Mouse (Mus musculus) bone marrow macrophage, adult 2 months (primary cell): Measurements from ENCODE around the gene Gm20671. TPM values are rescaled to one million over a fixed set of nuclear protein-coding genes. Genes with fewer than 3 reads are reported as not detected.
A peak's percentile ranks its signal among the peaks of the same experiment; 100 is the strongest.

Experiments used
- H3K27ac ChIP-seq: 2 replicates; pipeline ENCODE4 v1.5.1; 2012; ENCODE audit warnings: low read depth, low read length; ENCODE audit not compliant: insufficient read depth
- H3K4me1 ChIP-seq: 2 replicates; pipeline ENCODE4 v1.6.1; 2012; ENCODE audit warnings: low read length; ENCODE audit not compliant: control insufficient read depth, insufficient read depth
- H3K4me3 ChIP-seq: 2 replicates; pipeline ENCODE4 v1.5.1; 2012; ENCODE audit warnings: mild to moderate bottlenecking, low read length, moderate library complexity; ENCODE audit not compliant: insufficient read depth
- CTCF ChIP-seq: IDR thresholded peaks from 2 replicates; pipeline ENCODE4 v1.5.1; 2012; ENCODE audit warnings: low read depth, mild to moderate bottlenecking, low read length, moderate library complexity
- POLR2A ChIP-seq: IDR thresholded peaks from 2 replicates; pipeline ENCODE4 v1.6.1; 2012; ENCODE audit warnings: mild to moderate bottlenecking, low read depth, low read length, borderline replicate concordance
- polyA plus RNA-seq: library from polyadenylated mRNA; stranded (reverse); fragments of >200 nt; gene quantifications from 2 replicates; pipeline ENCODE4 v1.2.4, GENCODE M21; 2012; ENCODE audit not compliant: missing spikeins, insufficient read depth, insufficient read length

Gm20671 gene
- polyA plus RNA-seq, 1 experiment = not detected

DNA sequence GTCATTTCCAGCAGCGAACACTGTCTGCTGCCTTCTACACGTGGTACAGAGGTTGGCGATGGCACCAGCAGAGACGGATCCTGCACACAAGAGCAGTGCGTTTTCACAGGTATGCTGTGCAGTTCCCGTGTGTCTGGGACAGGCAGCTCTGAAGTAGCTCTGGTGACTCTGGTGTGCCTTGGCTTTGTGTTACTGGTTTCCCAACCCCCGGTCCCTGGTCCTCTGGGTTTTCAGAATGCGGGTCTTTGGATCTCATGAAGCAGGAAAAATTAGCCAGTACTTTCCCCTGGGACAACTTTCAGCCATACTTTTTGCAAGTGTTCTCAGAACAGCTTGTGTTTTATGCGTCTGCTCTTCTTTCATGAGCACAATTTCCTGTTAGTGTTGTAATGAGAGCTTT is 106.5 kb downstream of the Gm20671 start:
- no peak overlapping the region for H3K4me3 ChIP-seq
- no peak overlapping the region for H3K27ac ChIP-seq
- H3K4me1 ChIP-seq = 0 out of 2 replicates have a peak, but pooled peaks cover under 1% of the 10 kb centered on the region

DNA sequence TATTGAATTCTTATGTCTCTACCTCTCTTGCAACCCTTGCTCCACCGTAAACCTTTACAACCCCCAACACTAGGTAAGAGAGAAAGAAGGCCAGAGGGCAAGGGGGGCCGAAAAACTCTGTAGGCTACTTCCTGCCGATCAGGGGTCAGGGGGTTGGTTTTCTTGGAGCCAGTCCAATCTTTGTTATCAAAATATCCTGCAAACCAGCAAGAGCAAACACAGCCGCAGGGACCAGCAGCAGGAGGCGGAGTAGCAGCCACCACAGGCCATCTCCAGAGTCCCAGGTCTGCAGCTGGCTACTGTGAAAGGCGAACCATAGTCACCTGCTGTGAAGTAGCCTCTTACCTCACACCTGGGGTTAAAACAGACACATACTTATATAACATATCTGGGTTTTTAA is 108.0 kb downstream of the Gm20671 start:
- TF ChIP-seq CTCF (no peak), POLR2A (no peak)
- H3K4me1 ChIP-seq = no peaks in the 10 kb centered on the region
- no peak overlapping the region for H3K4me3 ChIP-seq

More for the DNA sequence above, 106.5 kb downstream of the Gm20671 start:
- TF ChIP-seq CTCF (no peak), POLR2A (no peak)

DNA sequence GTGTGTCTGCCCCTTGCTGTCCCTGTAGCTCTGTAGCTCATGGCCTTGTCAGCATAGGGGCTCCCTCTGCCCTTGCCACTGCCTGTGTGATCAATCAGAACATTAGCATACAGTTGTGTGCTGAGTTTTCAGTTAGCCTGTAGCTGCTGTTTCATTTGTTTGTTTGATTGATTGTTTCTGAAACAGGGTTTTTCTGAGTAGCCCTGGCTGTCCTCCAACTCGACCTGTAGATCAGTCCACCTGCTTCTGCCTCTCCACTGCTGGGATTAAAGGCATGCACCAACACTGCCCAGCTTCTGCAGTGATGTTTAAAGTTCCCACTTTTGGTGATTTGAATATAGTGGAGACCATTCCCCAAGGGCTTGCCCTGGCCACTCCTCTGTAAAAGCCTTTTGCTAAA is 109.2 kb downstream of the Gm20671 start:
- no peak overlapping the region for H3K27ac ChIP-seq
- H3K4me1 ChIP-seq = peaks cover under 1% of the 10 kb centered on the region
- TF ChIP-seq CTCF (no peak), POLR2A (no peak)
- no peak overlapping the region for H3K4me3 ChIP-seq

More for the DNA sequence above, 108.0 kb downstream of the Gm20671 start:
- no peak overlapping the region for H3K27ac ChIP-seq

DNA sequence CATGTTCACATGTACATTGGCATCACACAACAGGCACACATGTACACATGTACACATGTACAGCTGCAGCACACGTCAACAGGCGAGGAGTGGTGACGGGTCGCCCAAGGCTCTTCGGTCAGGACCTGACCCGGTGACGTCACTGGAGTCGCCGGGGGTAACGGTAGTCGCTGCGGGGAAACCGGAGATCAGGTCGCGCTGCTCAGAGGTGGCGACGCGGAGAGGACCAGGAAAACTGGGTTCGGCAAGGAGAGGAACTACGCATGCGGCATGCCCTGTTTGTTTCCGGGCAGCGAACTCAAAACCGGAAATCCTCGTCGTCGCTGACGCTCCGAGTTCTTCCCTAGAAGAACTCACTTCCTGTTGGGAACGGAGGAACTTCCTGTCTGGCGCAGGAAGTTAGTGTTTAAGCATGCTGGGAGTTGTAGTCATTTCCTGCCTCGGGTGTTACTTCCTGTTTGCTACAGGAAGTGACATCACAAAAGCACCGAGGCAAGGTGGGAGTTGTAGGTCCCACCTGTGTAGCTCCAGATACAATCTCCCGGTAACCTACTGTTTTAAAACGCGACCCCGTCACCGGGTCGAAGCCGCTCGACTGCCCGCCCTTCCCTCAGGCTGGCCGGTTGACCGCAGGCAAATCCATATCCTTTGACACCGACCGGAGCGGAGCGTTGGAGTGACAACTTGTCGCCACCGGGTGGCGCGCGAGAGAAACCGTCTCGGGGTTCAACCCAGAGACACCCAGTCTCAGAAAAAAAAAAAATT is 113.0 kb downstream of the Gm20671 start:
- Histone ChIP-seq H3K4me3 (peak overlapping the region; percentile 81), H3K4me1 (peaks cover 2% of the 10 kb centered on the region), H3K27ac (peak overlapping the region; percentile 55)
- TF ChIP-seq CTCF (peak; percentile 94), POLR2A (peak; percentile 77; the same call in 1 of the 2 replicates)

DNA sequence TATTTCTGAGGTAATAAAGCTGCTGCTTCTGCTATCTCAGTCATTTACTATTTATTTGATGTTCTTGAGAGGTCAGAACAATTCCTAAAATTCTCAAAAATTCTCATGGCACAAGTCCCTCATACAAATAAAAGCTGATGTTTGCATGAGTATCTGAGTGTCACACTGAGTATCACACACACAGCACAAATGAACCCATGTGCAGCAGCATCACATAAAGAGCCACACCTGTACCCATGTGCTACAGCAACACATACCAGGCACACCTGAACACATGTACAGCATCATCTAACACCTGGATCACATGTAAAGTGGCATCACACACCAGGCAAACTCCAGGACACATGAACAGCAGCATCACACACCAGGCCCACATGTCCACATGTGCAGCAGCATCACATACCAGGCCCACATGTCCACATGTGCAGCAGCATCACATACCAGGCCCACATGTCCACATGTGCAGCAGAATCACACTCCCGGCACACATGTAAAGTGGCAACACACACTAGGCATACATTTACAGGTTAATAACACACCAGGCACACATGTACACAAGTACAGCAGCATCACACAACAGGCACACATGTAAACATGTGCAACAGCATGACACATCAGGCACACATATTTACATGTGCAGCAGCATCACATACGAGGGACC is 113.7 kb downstream of the Gm20671 start:
- Histone ChIP-seq H3K4me1 (peaks cover 2% of the 10 kb centered on the region), H3K27ac (peak overlapping the region; percentile 55), H3K4me3 (peak overlapping the region; percentile 73)
- TF ChIP-seq CTCF = no peak
- no peak for TF ChIP-seq POLR2A

DNA sequence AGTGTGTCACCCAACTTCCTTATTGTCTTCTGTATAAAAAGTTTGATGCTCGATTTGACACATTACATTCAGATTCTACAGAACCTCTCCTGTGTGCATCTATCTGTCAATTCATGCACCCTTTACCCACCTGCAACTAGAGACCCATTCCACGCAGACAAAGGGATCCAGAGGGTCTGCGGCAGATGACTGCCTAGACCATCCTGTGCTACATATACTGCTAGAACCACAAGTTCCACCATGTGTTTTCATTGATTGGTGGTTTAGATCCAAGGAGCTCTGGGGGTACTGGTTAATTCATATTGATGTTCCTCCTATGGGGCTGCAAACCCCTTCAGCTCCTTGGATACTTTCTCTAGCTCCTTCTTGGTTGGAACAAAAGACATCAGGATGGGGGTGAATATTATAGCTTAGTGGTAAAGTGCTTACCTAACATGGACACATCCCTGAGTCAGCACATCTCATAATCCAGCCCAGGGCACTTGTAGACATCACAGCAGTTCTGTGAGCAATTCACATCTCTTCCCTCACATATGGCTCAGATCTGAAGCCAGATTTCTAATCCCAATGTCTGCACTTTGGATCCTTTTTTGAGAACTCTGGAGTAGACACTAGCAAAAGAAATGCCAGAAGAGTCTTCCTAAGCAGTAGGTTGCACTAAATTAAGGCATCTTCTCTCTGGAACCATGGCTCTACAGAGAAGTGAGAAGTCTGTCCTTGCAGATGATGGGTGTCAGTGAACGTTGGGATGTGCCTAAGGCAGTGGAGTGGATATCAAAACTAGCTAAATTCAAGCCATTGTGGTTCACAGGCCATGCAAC is 114.5 kb downstream of the Gm20671 start:
- Histone ChIP-seq H3K4me1 (peaks cover 2% of the 10 kb centered on the region), H3K4me3 (peak overlapping the region; percentile 73; the same call in 1 of the 2 replicates), H3K27ac (no peak overlapping the region)
- TF ChIP-seq CTCF = no peak

DNA sequence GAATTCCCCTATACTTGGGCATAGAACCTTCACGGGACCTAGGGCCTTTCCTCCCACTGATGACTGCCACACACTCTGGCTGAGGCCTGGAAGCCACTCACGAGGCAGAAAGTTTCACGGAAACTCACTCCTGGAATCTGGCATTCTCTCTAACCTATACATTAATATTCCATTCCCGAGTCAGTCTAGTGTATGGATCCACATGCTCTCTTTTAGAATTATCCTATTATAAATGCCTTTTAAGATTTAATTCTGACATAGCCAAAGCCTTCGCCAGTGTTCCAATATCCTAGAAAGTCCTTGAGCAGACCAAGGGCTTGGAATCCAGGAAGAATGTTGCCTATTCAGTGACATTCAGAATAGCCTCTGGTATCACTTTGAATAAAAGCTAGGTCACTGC is 115.4 kb downstream of the Gm20671 start:
- TF ChIP-seq CTCF (no peak), POLR2A (no peak)
- no peak overlapping the region for H3K4me3 ChIP-seq

DNA sequence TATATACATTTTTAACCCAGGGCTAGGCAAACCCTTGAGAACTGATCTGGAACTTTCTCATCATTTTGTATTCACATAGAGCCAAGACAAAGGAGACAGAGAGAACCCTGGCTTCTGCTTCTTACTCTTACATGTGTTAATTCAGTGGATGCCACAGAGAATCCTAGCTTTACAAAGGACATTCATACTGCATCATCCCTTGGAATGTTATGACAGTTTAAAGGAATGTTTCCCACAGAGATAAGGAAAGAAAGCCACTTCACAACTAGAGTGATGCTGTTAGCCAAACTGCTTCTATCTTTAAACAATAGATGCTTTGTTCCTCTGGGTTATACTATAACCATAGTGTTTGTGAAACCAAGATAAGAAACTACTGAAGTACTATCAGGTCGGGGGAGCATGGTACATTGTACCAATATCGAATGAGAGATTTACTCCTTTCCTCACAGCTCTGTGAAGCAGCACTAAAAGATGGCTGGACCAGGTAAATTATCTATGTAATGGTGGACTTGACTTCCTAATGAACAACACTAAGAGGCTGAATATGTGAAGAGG is 120.6 kb downstream of the Gm20671 start:
- Histone ChIP-seq H3K4me1 (no peaks in the 10 kb centered on the region), H3K27ac (no peak overlapping the region), H3K4me3 (no peak overlapping the region)
- no peak for TF ChIP-seq POLR2A
- no peak for TF ChIP-seq CTCF

More for the DNA sequence above, 115.4 kb downstream of the Gm20671 start:
- no peak overlapping the region for H3K27ac ChIP-seq
- peaks cover 2% of the 10 kb centered on the region for H3K4me1 ChIP-seq

DNA sequence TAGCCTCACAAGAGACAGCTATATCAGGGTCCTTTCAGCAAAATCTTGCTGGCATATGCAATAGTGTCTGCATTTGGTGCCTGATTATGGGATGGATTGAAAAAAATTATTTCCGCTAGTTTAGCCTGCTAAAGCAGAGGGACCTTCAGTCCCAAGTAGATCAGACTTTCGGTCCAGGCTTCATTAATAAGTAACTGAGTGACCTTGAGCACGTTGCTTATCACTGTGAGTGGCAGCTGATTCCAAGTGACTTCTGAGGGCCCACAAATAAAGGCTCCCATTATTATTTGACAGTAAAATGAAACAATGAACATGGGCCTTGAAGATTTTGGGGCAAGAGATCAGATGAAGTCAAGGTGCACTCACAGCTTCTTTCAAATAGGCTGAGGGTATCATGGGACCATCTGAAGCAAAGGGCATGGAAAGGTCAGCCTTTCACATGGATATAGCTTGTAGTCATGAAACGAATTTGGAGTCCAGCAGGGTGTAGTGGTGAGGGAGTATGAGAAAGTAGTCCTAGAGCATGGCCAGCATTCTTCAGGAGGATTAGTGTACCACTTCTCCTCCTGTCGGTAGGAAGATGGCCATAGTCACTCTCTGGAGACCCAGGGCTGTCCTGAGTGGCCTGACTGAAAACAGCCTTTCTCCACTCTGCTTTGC is 129.6 kb downstream of the Gm20671 start:
- peaks cover 3% of the 10 kb centered on the region; the same call in 1 of the 2 replicates for H3K4me1 ChIP-seq
- H3K27ac ChIP-seq = no peak overlapping the region
- no peak overlapping the region for H3K4me3 ChIP-seq
- TF ChIP-seq POLR2A (no peak), CTCF (no peak)
